Mouse (Mus musculus) liver, adult 2 months (tissue): ENCODE measurements at regions not wholly inside any gene's neighbourhood (a gene's known extent, or its start where the extent isn't known, plus 50 kb on each side); places are given as distances from the start of the nearest gene placed in this dataset.

Experiments used
- CTCF ChIP-seq: fragments of 200-500 bp; IDR thresholded peaks from 2 replicates; pipeline ENCODE4 v1.5.1; 2011; ENCODE audit warnings: low read depth, low read length, control low read depth
- POLR2A ChIP-seq: fragments of 200-500 bp; IDR thresholded peaks from 2 replicates; pipeline ENCODE4 v1.6.1; 2011; ENCODE audit warnings: low read length, control low read depth; ENCODE audit not compliant: insufficient read depth; ENCODE audit errors: extremely low read depth

DNA sequence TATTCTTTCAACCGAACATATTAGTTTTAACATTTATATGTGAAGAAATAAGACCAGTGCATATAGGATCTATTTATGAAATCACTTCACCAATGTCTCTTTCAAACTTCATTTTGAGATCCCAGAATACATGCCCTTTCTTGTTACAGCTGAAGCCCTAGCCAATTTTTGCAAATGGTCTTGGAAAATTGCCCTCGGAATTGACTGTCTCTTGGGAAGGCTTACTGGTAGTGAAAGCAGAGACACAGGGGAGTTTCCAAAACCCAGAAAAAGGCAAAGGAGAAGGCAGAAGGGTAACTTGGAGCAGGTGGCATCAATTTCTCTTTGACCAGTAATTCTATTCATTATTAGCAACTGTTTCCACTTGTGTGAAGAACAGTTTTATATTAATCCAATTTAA lies 515.4 kb downstream of the Gm826 start:
- TF ChIP-seq CTCF (no peak), POLR2A (no peak)
